Mouse (Mus musculus): ENCODE measurements around the gene Gpx8.
A peak's percentile ranks its signal among the peaks of the same experiment; 100 is the strongest.
"Not testable (repeated sequence)": the region's sequence is repeated elsewhere in the genome, so short reads cannot be mapped to it uniquely, and the experiment has no call there.

The Gpx8 gene

DNA sequence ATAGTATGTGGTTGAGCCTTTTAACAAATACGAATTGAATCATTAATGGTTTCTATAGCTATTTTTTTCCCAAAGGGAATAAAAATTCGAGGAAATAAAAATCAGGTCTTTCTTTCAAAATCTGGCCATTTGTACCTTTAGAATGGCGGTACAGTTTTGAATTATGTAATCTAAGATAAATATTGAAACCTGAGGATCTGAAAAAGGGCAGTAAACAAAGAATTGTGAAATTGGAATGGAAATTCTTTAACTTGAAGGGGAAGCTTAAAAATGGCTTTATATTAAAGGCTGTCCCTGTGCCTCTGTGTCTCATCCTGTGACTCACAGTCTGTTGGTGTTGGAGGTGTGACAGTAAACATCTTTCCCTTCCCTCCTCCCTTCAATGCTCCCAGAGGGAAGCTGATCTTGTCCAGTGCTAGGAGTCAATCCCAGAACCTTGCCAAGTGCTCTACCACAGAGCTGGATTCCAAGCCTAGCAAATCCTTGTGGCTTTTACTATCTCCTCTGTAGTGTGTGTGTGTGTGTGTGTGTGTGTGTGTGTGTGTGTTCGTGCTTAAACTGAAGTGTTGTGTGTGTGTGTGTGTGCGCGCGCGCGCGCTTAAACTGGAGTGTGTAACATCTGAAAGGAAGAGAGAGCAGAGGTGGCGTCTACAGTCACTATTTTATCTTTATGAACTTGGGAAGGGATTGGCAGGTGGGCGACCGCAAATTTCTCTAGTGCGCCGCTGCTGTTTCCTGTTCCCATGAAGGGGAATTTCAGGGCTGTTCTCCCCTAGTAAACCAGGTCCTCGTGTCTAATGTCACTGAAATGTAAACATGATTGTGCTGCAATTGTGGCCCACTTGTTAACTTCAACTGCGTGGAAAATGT, 22.7 kb downstream of the Gpx8 start:
- DNase-seq (ENCODE audit: low read depth, low spot score): no peak

DNA sequence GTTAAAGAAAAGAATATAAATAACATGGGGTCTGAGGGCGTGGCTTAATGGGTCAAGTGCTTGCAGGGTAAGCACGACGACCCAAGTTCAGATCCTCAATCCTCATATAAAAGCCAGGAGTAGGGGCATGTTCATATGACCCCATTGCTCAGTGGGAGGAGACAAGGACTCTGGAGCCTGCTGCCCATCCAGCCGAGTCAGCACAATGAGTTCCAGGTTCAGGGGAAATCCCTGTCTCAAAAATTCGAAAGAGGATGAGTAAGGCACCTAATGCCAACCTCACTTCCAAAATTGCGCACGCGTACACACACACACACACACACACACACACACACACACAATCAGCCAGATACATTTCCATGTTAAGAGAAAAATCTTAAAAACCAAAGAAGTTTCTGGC, 23.7 kb downstream of the Gpx8 start:
- DNase-seq (ENCODE audit: low read depth, low spot score): no peak

GRCm38 (mm10) chr13:113021521-113021920, 24.7 kb downstream of the Gpx8 start:
- no peak for DNase-seq (ENCODE audit: low read depth, low spot score)

DNA sequence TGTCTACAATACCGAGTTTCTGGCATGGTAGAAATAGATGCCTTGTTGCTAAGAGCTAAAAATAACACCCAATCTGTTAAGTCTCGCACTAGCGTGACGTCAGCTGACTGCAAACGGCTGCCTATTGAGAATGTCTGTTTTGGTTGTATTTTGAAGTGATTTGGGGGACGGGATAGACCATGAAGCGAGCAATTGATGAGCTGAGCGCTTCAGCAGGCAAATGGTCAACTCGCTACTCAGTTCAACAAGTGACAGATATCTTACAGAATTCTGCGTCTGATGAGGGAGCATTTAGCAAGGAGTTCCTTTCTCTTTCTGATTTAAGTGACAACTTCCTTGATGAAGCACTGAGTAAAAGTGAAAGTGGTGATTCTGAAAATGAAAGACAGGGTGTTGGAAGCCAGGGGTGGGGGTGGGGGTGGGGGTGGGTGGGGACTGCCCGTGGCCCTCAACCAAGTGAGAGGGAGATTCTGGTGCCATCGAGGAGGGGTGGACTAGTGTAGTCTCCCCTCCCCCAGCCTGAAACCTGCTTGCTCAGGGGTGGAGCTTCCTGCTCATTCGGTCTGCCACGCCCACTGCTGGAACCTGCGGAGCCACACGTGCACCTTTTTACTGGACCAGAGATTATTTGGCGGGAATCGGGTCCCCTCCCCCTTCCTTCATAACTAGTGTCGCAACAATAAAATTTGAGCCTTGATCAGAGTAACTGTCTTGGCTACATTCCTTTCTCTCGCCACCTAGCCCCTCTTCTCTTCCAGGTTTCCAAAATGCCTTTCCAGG, 32.8 kb downstream of the Gpx8 start:
- DNase-seq (ENCODE audit: low read depth, low spot score): not testable (repeated sequence)

DNA sequence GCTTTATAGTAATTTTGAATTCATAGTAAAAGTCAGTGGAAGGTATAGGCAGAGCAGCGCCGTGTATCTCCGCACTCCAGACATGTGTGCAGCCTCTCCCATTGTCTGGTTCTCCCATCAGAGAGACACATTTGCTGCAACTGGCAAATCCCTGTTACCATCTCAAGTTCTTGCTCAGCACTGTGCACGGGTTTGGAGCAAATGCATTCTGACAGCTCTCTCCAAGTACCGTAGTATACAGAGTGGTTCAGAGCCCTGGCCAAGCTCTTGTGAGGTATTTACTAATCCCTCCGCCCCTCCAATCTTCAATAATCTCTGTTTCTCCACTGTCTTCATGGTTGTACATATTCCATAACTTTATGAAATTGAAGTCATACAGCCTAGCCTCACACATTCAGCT, 33.5 kb downstream of the Gpx8 start:
- no peak for DNase-seq (ENCODE audit: low read depth, low spot score)

DNA sequence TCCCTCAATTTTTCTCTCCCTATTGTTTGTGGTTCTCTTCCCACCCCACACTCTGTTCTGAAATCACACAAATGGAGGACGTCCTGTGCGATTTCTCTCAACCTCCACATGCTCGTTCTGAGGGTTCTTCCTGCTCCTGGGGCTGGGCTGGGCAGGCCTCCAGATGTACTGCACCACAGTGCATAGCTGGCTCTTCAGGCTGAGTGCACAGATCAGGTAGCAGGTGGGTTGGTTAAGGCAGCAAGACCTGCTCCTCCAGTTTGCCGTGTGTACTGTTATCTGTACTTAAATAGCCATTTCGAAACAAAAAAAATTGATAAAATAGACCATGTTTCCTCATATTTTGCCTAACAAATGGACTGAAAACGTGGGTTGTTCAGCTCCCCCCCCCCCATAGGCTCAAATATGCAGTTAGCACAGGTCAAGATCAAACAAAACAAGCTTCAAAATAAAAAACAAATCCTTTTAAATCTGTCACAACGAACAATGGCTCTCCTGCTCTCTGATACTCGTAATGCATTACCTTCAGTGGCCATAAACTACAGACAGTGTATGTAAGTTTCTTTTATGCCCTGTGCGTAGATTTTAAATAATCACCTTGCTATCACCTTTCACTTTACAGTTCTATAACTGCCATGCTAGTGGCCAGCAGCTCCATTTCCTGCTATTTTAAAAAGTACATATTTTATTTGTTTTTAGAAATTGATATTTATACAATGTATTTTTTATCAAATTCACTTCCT, 45.5 kb downstream of the Gpx8 start:
- no peak for DNase-seq (ENCODE audit: low read depth, low spot score)

DNA sequence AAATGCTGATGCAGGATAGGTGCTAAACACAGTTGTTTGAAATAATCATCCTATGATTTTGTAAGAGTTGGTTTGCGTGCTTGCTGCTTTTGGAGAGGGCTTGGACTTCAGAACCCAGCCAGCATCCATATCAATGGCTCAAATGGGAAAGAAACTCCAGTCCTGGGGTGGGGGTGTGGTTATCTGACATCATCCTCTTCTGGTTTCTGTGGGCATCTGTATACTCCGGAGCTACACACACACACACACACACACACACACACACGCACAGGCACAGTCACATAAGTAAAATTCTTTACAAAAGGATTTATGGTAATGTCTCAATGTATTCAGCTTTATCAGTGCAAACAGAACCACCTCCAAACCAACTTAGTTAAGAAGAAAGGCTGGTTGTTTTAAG, 46.1 kb downstream of the Gpx8 start:
- no peak for DNase-seq (ENCODE audit: low read depth, low spot score)

DNA sequence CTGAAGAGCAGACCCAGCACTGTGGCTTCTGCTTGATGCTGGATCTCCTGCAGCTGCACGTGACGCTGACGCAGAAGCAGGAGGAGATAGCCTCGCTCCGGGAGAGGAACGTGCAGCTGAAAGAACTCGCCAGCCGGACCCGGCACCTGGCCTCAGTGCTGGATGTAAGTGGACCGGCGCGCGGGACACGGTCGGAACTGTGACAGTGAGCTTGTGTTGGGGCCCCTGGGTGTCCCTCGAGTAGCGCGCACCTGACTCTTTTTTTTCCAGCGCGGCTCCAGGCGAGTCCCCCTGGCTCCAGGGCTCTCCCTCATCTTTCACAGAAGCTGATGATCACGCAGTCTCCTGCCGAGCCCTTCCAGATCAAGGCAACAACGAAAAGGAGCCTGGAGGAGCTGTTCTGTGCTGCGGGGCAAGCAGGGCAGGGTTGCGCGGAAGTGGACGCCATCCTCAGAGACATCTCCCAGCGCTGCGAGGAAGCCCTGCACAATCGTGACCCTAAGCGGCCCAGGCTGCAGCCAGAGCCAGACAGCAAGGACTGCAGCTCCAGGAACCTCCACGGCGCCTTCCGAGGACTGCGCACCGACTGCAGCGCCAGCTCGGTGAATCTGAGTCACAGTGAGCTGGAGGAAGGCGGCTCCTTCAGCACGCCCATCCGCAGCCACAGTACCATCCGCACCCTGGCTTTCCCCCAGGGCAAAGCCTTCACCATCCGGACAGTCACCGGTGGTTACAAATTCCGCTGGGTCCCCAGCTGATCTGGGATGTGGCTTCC, 47.6 kb downstream of the Gpx8 start:
- peak; percentile 58 for DNase-seq (ENCODE audit: low read depth, low spot score)

GRCm38 (mm10) chr13:112997369-112997768, 48.8 kb downstream of the Gpx8 start:
- DNase-seq (ENCODE audit: low read depth, low spot score): no peak

DNA sequence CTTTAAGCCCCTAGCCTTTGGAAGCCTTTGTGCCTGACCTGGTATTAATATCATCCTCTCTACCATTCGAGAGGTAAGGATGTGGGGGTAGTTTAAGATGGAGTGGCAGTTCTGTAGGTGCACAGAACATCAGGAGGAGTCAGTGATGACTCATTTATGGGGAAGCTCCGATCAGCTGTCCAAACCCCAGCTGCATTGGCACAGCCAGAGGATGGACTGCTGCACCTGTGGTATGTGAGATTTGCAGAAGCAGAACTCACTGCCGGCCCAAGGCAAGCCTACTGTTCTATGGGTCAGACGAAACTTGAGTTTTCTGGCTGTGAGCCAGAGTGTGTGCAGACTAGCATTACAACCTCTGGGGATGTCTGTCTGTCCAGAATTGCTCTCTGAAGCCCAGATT, 49.8 kb downstream of the Gpx8 start:
- DNase-seq (ENCODE audit: low read depth, low spot score): no peak

GRCm38 (mm10) chr13:112994191-112994590, 52.0 kb downstream of the Gpx8 start:
- DNase-seq (ENCODE audit: low read depth, low spot score): peak; percentile 88

DNA sequence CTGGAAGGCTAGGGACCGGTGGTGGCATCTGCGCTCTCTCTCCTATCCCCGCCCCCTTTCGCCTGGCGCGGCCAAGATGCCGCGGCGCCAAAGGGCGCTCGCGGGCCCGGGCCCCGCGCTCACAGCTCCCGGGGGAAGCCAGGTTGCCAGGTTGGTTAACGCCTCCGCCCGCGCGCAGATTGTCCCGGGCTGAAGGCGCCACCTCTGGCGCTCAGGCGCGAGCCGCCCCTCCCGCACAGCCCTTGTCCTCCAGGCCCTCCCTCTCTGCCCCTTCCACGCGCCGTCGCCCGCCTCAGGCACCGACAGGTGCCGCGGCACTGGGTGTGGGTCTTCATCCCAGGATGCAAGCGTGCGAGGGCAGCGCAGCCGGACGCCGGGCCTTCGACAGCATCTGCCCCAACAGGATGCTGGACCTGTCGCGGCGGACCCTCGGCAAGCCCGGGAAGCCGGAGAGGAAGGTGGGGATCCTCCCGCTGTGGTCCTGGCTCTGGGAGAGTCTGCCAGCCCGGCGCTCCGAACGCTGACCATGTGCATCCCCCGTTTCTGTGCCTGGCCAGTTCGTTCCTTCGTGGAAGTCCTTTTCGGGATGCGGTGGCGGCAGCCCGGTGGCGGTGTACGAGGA, 52.6 kb downstream of the Gpx8 start, which contains the start of gene Mcidas:
TSS of gene Mcidas (plus strand) at position 315 of the 622 bp plus-strand sequence.
- DNase-seq (ENCODE audit: low read depth, low spot score): peak; percentile 65
